Mouse (Mus musculus) limb, embryonic 10.5 days (tissue): ENCODE data around the gene Sike1. TPM values are rescaled to one million over a fixed set of nuclear protein-coding genes. Genes with fewer than 3 reads are reported as not detected.
A peak's percentile ranks its signal among the peaks of the same experiment; 100 is the strongest.

Experiments used
- DNase-seq: peaks from one replicate; pipeline ENCODE4 v3.0.0-alpha.2; 2017; ENCODE audit warnings: low spot score
- H3K27ac ChIP-seq: fragments of 300-500 bp; sonication (generic); 2 replicates; pipeline ENCODE4 v1.5.1; 2016; ENCODE audit warnings: mild to moderate bottlenecking
- H3K27me3 ChIP-seq: fragments of 300-500 bp; sonication (generic); 2 replicates; pipeline ENCODE4 v1.6.1; 2016; ENCODE audit warnings: low read depth, mild to moderate bottlenecking; ENCODE audit not compliant: poor library complexity, severe bottlenecking
- H3K36me3 ChIP-seq: fragments of 300-500 bp; sonication (generic); 2 replicates; pipeline ENCODE4 v1.6.1; 2016; ENCODE audit warnings: mild to moderate bottlenecking, moderate library complexity
- H3K4me1 ChIP-seq: fragments of 300-500 bp; sonication (generic); 2 replicates; pipeline ENCODE4 v1.6.1; 2016
- H3K4me3 ChIP-seq: fragments of 300-500 bp; sonication (generic); 2 replicates; pipeline ENCODE4 v1.5.1; 2016; ENCODE audit warnings: mild to moderate bottlenecking, moderate library complexity
- H3K9me3 ChIP-seq: fragments of 300-500 bp; sonication (generic); replicated peaks from 2 replicates; pipeline ENCODE4 v1.6.1; 2016; ENCODE audit warnings: mild to moderate bottlenecking
- WGBS: fragments of 180-500 bp; shearing (Covaris S2); methylation state at CpG from one replicate; pipeline ENCODE4 v1.1.7; 2016; 5-methylcytosine and 5-hydroxymethylcytosine counted together
- polyA plus RNA-seq: library from polyadenylated mRNA; unstranded; fragments of >200 nt; fragmentation: Nextera tagmentation; extraction: Ambion mirVana; gene quantifications from 2 replicates; pipeline ENCODE4 v1.2.1, GENCODE M21; 2016

The Sike1 gene
- polyA plus RNA-seq, 1 experiment from 2014 or later = 53.9 TPM

DNA sequence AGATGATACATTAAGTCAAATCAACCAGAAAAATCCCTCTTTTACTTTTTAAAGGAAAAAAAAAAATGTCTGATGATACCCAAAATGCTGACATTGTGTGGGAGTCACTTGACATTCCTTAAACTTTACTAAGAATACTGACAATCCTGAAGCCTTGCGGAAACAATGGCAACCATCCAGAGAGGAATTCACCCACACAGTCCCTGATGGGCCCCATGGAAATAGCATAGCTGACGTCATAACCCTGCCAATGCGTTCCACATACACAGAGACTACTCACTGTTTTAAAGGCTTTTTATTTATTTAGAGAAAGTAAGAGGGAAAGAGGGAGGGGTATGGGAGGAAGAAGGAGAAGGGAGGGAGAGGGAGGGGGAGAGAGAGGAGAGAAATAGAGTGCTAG is 2.6 kb upstream of the Sike1 start:
- DNase-seq = no peak

DNA sequence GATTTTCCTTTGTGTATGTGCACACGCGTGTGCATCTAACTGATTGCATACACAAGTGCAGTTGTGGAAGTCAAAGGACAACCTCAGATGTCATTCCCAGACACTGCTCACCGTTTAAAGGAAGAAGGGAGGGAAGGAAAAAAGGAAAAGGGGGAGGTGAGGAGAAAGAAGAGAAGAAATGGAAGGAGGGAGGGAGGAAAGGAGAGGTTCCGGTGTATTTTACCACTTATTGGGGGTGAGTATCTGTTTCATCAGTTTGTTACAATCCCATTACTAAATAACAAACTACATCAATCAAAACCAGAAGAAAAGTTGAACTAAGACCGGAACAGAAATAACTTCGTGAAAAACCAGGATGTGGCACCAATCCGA is 289 bp upstream of the Sike1 start:
- H3K27me3 ChIP-seq = no peaks in the 10 kb centered on the region
- no peaks in the 10 kb centered on the region for H3K9me3 ChIP-seq
- peak overlapping the region; percentile 83 for H3K4me3 ChIP-seq
- peaks cover 18% of the 10 kb centered on the region for H3K4me1 ChIP-seq
- WGBS = 60% methylated on average over 7 of the region's 7 CpGs
- H3K27ac ChIP-seq = peak overlapping the region; percentile 94
- DNase-seq = no peak
- peaks cover 30% of the 10 kb centered on the region for H3K36me3 ChIP-seq

More for the DNA sequence above, 2.6 kb upstream of the Sike1 start:
- 75% methylated on average over 3 of the region's 3 CpGs for WGBS
- Histone ChIP-seq H3K27me3 (no peaks in the 10 kb centered on the region), H3K36me3 (peaks cover 8% of the 10 kb centered on the region; the same call in 1 of the 2 replicates), H3K27ac (no peak overlapping the region), H3K9me3 (no peaks in the 10 kb centered on the region), H3K4me3 (no peak overlapping the region), H3K4me1 (peaks cover 18% of the 10 kb centered on the region)

DNA sequence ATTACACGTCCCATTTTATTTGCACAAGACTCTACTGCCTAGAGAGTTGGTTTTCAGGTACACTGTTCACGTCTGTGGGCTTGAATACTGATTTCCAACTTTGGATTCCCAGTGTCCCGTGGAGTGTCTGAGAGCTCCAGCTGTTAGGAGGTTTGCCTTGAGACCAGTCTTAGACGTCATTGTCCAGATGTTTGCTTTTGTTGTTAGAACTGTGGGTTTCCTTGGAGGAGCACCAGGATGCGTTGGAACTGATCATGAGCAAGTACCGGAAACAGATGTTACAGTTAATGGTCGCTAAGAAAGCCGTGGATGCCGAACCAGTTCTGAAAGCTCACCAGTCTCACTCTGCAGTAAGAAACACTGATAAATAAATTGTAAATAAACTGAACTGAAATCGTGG is 1.5 kb downstream of the Sike1 start:
- H3K4me3 ChIP-seq = no peak overlapping the region

DNA sequence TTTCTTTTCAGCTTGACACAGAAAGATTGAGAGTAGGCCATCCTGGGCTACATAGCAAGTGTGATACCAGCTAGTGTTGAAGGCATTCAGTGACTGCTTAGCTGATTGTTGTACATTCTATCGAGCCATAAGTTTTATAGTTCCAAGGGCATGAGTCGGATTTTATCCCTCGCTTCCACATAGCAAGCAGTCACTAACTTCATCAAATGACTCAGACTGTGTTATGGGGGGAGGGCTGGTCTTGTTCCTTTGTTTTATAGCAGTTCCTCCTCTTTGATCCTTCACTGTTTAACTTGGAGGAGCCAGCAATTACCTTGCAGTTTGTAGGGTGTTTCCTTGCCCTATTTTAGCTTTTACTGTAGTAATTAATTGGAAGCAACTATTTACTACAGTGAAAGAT is 2.1 kb downstream of the Sike1 start:
- no peaks in the 10 kb centered on the region for H3K27me3 ChIP-seq
- H3K4me1 ChIP-seq = peaks cover 18% of the 10 kb centered on the region
- H3K27ac ChIP-seq = no peak overlapping the region
- no peak for DNase-seq
- peaks cover 52% of the 10 kb centered on the region for H3K36me3 ChIP-seq
- no peak overlapping the region for H3K4me3 ChIP-seq
- WGBS = 81% methylated on average over 3 of the region's 3 CpGs
- no peaks in the 10 kb centered on the region for H3K9me3 ChIP-seq

More for the DNA sequence above, 1.5 kb downstream of the Sike1 start:
- Histone ChIP-seq H3K9me3 (no peaks in the 10 kb centered on the region), H3K4me1 (peaks cover 18% of the 10 kb centered on the region), H3K27me3 (no peaks in the 10 kb centered on the region), H3K36me3 (peaks cover 47% of the 10 kb centered on the region), H3K27ac (no peak overlapping the region)
- WGBS = 82% methylated on average over 10 of the region's 10 CpGs
- DNase-seq = no peak

DNA sequence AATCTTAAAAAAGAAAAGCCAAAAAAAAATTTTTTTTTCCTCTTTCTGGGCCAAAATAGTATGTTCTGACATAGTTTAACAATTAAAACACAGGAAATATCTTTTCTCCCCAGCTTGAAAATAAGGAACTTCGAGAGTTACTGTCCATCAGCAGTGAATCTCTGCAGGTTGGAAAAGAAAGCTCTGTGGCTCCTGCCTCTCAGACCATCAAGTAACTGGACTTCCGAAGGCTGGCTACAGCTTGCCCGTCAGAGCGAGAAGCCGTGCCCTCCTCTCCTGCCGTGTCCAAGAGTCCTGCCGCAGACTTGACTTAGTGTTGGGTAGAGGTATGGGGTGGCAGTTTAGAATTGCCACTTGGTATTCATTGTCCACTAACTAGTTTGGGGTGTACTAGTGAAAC is 6.1 kb downstream of the Sike1 start:
- no peaks in the 10 kb centered on the region for H3K27me3 ChIP-seq
- H3K4me1 ChIP-seq = peaks cover 1% of the 10 kb centered on the region
- no peak overlapping the region for H3K4me3 ChIP-seq
- no peak overlapping the region for H3K27ac ChIP-seq
- H3K9me3 ChIP-seq = no peaks in the 10 kb centered on the region
- peaks cover 75% of the 10 kb centered on the region for H3K36me3 ChIP-seq
- no peak for DNase-seq
- WGBS = 93% methylated on average over 7 of the region's 7 CpGs

DNA sequence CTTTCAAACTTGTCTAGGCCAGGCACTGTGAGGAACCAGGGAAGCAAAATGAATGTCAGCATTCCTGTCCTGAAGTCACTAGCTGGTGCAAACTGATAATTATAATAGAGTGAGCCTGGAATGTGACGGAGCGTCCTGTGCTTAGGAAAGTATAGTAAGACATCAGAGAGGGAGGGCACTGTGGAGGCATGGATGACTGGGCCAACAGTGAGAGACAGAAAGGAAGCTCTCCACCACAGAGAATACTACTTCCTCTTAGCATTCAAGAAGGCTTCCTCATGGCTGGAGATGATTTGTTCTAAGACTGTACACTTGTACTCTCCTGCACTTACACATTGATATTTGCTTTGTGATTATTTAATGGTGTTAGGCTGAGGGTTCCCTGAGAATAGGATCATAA is 21.8 kb downstream of the Sike1 start:
- H3K27me3 ChIP-seq = no peaks in the 10 kb centered on the region
- H3K4me1 ChIP-seq = peaks cover 4% of the 10 kb centered on the region; the same call in 1 of the 2 replicates
- 89% methylated on average over 2 of the region's 2 CpGs for WGBS
- no peaks in the 10 kb centered on the region for H3K9me3 ChIP-seq
- DNase-seq = no peak
- no peak overlapping the region for H3K4me3 ChIP-seq
- peaks cover 5% of the 10 kb centered on the region for H3K36me3 ChIP-seq
- H3K27ac ChIP-seq = no peak overlapping the region

DNA sequence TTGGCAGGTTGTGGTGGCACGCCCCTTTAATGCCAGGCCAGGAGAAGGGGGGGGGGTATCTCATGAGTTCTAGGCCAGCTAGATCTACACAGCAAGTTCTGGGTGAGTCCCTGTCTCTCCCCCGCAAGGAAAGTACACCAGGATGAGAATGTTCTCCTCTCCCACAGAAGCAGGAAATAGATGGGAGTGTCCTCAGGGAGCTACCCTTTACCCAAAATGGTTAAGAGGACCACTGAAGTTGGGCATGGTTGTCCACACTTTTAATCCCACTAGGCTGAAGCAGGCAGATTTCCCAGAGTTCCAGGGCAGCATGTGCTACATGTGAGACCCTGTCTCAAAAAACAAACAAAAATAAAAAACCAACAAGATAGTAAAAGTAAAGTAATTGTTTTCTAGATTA is 24.0 kb downstream of the Sike1 start:
- H3K4me3 ChIP-seq = peak overlapping the region; percentile 92
- peaks cover 4% of the 10 kb centered on the region; the same call in 1 of the 2 replicates for H3K4me1 ChIP-seq
- WGBS = 82% methylated on average over 2 of the region's 2 CpGs
- DNase-seq = no peak
- H3K36me3 ChIP-seq = peaks cover 8% of the 10 kb centered on the region
- no peaks in the 10 kb centered on the region for H3K27me3 ChIP-seq
- no peaks in the 10 kb centered on the region for H3K9me3 ChIP-seq
- H3K27ac ChIP-seq = no peak overlapping the region

DNA sequence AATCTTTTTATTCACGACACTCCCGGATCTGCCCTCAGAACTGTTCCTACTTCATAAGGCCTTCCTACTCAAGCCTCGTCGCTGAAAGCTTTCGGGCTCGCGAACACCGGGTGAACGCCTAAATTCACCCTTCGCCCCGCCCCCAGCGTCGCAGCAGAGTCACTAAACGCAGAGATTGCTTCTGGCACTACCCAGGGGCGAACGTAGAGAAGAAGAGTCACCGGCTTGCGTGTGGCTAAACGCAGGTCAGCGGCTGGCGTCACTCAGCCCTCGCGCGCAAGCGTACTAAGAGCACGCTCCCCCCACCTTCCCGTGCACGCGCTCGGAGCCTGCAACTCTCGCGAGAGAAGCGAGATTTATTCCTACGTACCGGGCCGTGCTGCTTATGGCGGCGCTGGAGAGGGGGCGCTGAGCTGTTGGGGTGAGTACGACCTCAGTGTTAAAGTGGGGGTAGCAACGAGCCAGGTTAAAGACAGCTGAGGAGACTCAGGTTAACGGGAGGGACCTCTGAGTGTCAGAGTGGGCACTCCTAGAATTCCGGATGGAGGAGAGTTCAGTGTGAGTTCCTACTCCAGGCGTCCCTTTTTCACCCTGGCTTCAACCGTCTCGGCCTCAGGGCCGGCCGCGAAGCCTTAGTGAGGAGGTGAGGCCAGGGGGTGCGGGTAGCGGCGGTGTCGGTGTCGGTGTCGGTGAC is 24.9 kb downstream of the Sike1 start, which contains the start of gene Csde1:
Gene Csde1, plus strand, starts transcription at position 178 of the 694 bp plus-strand sequence.
- Histone ChIP-seq H3K27ac (peak within 1 kb of the TSS; percentile 100), H3K4me1 (peaks cover 4% of the 10 kb centered on the region; the same call in 1 of the 2 replicates), H3K4me3 (peak within 1 kb of the TSS; percentile 92), H3K27me3 (no peaks in the 10 kb centered on the region), H3K9me3 (no peaks in the 10 kb centered on the region), H3K36me3 (peaks cover 16% of the 10 kb centered on the region)
- WGBS = under 1% methylated on average over 55 of the region's 55 CpGs
- DNase-seq = peak; percentile 96

DNA sequence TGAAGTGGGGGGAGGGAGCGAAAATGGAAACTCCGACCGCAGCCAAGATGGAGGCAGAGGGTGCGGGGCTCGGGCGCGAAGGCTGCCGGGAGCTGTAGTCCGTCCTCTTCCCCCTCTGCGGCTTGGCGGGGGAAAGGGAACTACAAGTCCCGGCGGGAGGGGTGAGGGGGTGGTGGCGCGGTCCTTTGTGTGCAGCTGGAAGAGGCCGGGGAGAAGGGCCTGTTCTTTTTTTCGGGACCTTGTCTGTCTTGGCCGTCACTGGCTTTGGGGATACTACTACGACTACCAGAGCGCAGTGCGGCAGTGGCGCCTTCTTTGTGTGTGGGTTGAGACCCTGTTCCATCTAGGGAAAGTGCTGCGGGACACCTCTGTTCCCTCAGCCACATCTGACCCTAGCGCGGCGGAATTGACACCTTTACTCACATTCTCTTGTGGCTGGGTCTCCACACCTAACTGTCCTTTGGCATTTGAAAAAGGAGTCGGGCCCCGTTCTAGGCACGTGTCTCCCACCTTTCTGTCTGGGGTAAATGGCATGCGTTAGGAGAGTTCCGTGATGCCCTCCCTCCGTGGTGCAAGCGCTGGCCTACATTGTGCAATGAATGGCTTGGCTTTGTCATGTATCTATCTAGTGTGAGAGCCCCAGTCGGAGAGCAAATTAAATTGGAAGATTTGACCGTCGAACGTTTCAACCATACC is 25.6 kb downstream of the Sike1 start:
- H3K4me1 ChIP-seq = peaks cover 4% of the 10 kb centered on the region; the same call in 1 of the 2 replicates
- under 1% methylated on average over 37 of the region's 37 CpGs for WGBS
- DNase-seq = peak; percentile 93
- H3K27me3 ChIP-seq = no peaks in the 10 kb centered on the region
- no peaks in the 10 kb centered on the region for H3K9me3 ChIP-seq
- peaks cover 23% of the 10 kb centered on the region for H3K36me3 ChIP-seq
- peak overlapping the region; percentile 100 for H3K27ac ChIP-seq
- peak overlapping the region; percentile 92 for H3K4me3 ChIP-seq

DNA sequence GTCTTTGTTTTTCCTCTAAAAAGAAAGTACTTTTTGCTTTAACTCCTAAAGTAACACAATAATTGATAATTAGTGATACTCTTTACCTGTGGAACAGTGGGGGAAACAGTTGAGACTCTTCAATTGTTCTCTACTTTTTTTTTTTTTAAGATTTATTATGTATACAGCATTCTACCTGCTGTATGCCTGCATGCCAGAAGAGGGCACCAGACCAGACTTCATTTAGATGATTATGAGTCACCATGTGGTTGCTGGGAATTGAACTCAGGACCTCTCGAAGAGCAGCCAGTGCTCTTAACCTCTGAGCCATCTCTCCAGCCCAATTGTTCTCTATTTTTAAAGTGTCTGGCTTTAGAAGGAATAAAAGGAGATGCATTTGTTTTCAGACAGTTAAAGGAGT is 30.7 kb downstream of the Sike1 start:
- WGBS = 90% methylated on average over 1 of the region's 1 CpGs
- no peak for DNase-seq

DNA sequence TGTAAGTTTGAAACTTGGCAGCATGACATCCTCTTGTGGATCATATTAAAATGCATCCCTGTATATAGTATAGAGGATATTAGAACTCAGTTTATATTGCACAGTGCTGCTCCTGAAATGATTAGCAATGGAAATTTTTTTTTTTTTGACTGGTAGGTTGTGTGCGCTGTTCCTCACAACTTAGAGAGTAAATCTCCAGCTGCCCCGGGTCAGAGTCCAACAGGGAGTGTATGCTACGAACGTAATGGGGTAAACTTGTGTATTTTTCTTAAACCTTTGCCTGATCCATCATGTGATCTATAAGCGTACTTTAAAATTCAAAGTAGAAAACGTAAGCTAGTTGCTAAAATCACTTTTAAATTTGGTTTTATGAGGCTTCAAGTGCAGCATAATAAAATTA is 44.8 kb downstream of the Sike1 start:
- Histone ChIP-seq H3K36me3 (peaks cover 97% of the 10 kb centered on the region), H3K9me3 (no peaks in the 10 kb centered on the region), H3K4me1 (no peaks in the 10 kb centered on the region), H3K27ac (no peak overlapping the region), H3K4me3 (no peak overlapping the region), H3K27me3 (no peaks in the 10 kb centered on the region)
- DNase-seq = no peak
- WGBS = 94% methylated on average over 6 of the region's 6 CpGs

More for the DNA sequence above, 30.7 kb downstream of the Sike1 start:
- Histone ChIP-seq H3K4me3 (no peak overlapping the region), H3K27me3 (no peaks in the 10 kb centered on the region), H3K9me3 (no peaks in the 10 kb centered on the region), H3K4me1 (peaks cover 4% of the 10 kb centered on the region; the same call in 1 of the 2 replicates), H3K27ac (no peak overlapping the region), H3K36me3 (peaks cover 74% of the 10 kb centered on the region)

DNA sequence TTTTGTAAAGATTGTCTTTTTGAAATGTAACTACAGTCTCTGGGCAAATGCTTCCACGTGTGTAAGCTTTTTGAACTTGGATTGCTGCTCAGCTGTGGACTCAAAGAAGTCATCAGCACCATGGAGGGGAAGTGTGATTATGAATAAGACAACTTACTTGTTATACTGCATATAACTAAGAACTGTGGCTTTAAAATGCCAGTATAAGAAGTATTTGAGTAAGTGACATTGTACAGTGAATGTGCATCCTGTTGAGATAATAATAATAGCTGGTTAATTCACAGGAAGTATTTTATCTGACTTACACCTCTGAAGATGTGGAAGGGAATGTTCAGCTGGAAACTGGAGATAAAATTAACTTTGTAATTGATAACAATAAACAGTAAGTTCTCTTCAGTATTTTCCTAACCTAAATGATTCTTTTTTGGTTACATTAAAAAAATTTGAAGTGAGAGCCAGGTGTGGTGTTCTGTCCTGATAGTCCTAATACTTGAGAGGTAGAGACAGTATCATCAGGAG is 45.4 kb downstream of the Sike1 start:
- H3K27ac ChIP-seq = no peak overlapping the region
- no peaks in the 10 kb centered on the region for H3K27me3 ChIP-seq
- peaks cover 97% of the 10 kb centered on the region for H3K36me3 ChIP-seq
- WGBS = 92% methylated on average over 1 of the region's 1 CpGs
- DNase-seq = no peak
- no peak overlapping the region for H3K4me3 ChIP-seq
- no peaks in the 10 kb centered on the region for H3K4me1 ChIP-seq
- H3K9me3 ChIP-seq = no peaks in the 10 kb centered on the region

DNA sequence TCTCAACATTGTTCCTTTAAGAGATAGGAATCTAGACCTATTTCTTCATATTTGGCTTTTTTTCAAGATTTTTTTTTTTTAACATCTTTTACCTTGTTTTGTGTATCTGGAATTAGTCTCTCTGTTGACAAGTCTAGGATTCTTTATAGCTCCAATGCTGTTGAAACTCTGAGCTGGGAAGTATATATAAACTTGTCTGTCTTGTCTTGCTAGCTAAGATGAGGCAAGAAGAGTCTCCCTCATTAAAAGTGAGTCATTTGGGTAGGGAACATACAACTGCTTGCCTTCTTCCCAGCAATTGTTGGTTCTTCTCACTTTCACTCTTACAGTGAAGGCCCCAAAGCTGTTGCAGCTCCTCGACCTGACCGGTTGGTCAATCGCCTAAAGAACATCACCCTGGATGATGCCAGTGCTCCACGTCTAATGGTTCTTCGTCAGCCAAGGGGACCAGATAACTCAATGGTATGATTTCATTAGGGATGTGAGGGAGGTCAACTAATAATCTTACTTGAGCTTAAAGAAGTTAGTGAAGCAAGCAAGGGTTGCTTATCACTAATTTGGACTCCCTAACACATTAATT is 60.6 kb downstream of the Sike1 start:
- Histone ChIP-seq H3K27me3 (no peaks in the 10 kb centered on the region), H3K4me1 (peaks cover 7% of the 10 kb centered on the region; the same call in 1 of the 2 replicates), H3K36me3 (peaks cover 74% of the 10 kb centered on the region), H3K27ac (no peak overlapping the region), H3K9me3 (no peaks in the 10 kb centered on the region), H3K4me3 (no peak overlapping the region)
- no peak for DNase-seq
- WGBS = 92% methylated on average over 5 of the region's 5 CpGs
